In the genomic region with DNA sequence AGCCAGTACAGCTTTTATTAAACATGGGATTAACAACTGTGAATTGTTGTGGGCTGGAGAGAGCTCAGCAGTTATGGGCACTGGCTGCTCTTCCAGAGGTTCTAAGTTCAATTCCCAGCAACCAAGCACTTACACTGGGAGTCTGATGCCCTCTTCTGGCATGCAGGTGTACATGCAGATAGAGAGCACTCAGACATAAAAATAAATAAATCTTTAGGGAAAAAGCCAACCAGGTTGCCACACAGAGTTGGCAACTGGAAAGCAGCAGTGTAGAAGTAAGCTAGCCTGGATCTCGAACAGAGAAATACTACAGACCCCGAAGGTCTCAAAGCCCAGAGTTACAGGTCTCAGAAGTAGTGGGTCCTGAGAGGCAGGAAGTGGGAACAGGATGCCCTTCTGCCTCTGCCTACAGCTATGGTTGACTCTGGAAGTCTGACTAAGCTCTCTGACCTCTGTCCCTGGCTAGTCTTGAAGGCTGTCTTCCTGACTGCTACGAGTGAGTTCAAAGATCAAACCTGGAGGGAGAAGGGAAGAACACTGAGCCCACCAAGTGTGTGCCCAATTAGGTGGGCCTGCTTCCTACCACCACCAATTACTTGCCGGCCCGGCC, we compare ENCODE assay signal across 8 mouse cellular contexts. TPM values are rescaled to one million over a fixed set of nuclear protein-coding genes. Genes with fewer than 3 reads are reported as not detected.
DNase-seq lines count a peak whose midpoint lies in the region; ATAC-seq and TF ChIP-seq lines count a peak whose summit lies in the region.

No protein-coding gene starts in this region.

- H3K4me1 ChIP-seq in hindbrain, embryonic 11.5 days (replicated peaks; ENCODE audit: control insufficient read depth, insufficient read depth, low read length) = no peaks in the 10 kb centered on the region
- peaks cover 13% of the 10 kb centered on the region for H3K4me1 ChIP-seq in hindbrain, embryonic 12.5 days
- peaks cover 20% of the 10 kb centered on the region for H3K4me1 ChIP-seq in E14TG2a.4 (replicated peaks; ENCODE audit: low read depth, low read length)
- no peaks in the 10 kb centered on the region; the same call in 1 of the 2 replicates for H3K4me1 ChIP-seq in bone marrow, adult 2 months (ENCODE audit: control insufficient read depth, insufficient read depth, low read length)
- H3K4me1 ChIP-seq in stomach, postnatal 0 days (replicated peaks; ENCODE audit: control insufficient read depth, insufficient read depth) = no peaks in the 10 kb centered on the region

- TF ChIP-seq EP300 in stomach, postnatal 0 days (optimal IDR thresholded peaks at IDR 0.05) = no peak

- H3K4me2 ChIP-seq in hindbrain, embryonic 11.5 days (replicated peaks; ENCODE audit: low read depth, low read length) = no peak overlapping the region
- H3K4me2 ChIP-seq in hindbrain, embryonic 12.5 days (replicated peaks) = no peak overlapping the region
- no peak overlapping the region for H3K4me2 ChIP-seq in stomach, postnatal 0 days (replicated peaks; ENCODE audit: low read depth)

- intact Hi-C loops in gastrocnemius, postnatal 36 days (cut with DNase I) = loop anchor here (5.0 kb wide), 1 partner anchor 99 kb away; the partner anchor contains the start of gene Ubn2

- H3K4me3 ChIP-seq in hindbrain, embryonic 11.5 days (ENCODE audit: low read depth, low read length) = no peak overlapping the region
- no peak overlapping the region for H3K4me3 ChIP-seq in hindbrain, embryonic 12.5 days
- no peak overlapping the region for H3K4me3 ChIP-seq in E14TG2a.4 (replicated peaks; ENCODE audit: low read length)
- H3K4me3 ChIP-seq in bone marrow, adult 2 months (replicated peaks; ENCODE audit: control insufficient read depth, low read depth, low read length) = no peak overlapping the region
- no peak overlapping the region for H3K4me3 ChIP-seq in stomach, postnatal 0 days (ENCODE audit: low read depth, low read length)

- no peaks in the 10 kb centered on the region for H3K36me3 ChIP-seq in hindbrain, embryonic 11.5 days (ENCODE audit: control insufficient read depth, insufficient read depth, low read length)
- no peaks in the 10 kb centered on the region for H3K36me3 ChIP-seq in hindbrain, embryonic 12.5 days
- H3K36me3 ChIP-seq in E14TG2a.4 (ENCODE audit: insufficient read depth, low read length) = no peaks in the 10 kb centered on the region
- H3K36me3 ChIP-seq in stomach, postnatal 0 days (ENCODE audit: control insufficient read depth, insufficient read depth, low read length) = no peaks in the 10 kb centered on the region

- 69% methylated on average over 5 of the region's 5 CpGs for WGBS in hindbrain, embryonic 11.5 days
- 62% methylated on average over 5 of the region's 5 CpGs for WGBS in hindbrain, embryonic 12.5 days
- 36% methylated on average over 5 of the region's 5 CpGs for WGBS in bone marrow, adult 2 months
- 60% methylated on average over 5 of the region's 5 CpGs for WGBS in stomach, postnatal 0 days

- DNase-seq in hindbrain, embryonic 11.5 days (ENCODE audit: low spot score) = peak; percentile 28
- peak; percentile 53 for DNase-seq in kidney, postnatal 14 days
- DNase-seq in stomach, postnatal 0 days (ENCODE audit: low spot score) = peak; percentile 42
- DNase-seq in left cerebral cortex, adult 9 months (ENCODE audit: low spot score in 2 of 2) = no peak
- no peak for DNase-seq in gastrocnemius, postnatal 36 days

- no peak for ATAC-seq in hindbrain, embryonic 11.5 days (ENCODE audit: low FRiP score)
- ATAC-seq in hindbrain, embryonic 12.5 days (ENCODE audit: low FRiP score) = no peak
- ATAC-seq in stomach, postnatal 0 days (ENCODE audit: low FRiP score, low TSS enrichment) = no peak

- TF ChIP-seq POLR2A in bone marrow, adult 2 months (IDR thresholded peaks at IDR 0.05; ENCODE audit: borderline replicate concordance, control insufficient read depth, low read depth, low read length) = no peak

- TF ChIP-seq CTCF in E14TG2a.4 (conservative IDR thresholded peaks at IDR 0.05; ENCODE audit: low read length) = peak; percentile 67
- 0 out of 2 replicates have a peak, but pooled peaks have one; percentile 29 for TF ChIP-seq CTCF in bone marrow, adult 2 months (IDR thresholded peaks at IDR 0.05; ENCODE audit: control insufficient read depth, insufficient read depth, low read length)
- TF ChIP-seq CTCF in stomach, postnatal 0 days (IDR thresholded peaks at IDR 0.05; ENCODE audit: low read depth) = peak; percentile 81

- H3K9me3 ChIP-seq in hindbrain, embryonic 11.5 days (ENCODE audit: control insufficient read depth, low read length) = no peaks in the 10 kb centered on the region
- H3K9me3 ChIP-seq in hindbrain, embryonic 12.5 days (replicated peaks) = no peaks in the 10 kb centered on the region
- no peaks in the 10 kb centered on the region for H3K9me3 ChIP-seq in E14TG2a.4 (ENCODE audit: low read length)
- no peaks in the 10 kb centered on the region for H3K9me3 ChIP-seq in stomach, postnatal 0 days (ENCODE audit: control insufficient read depth, low read length)

- H3K27ac ChIP-seq in hindbrain, embryonic 11.5 days (ENCODE audit: low read depth, low read length) = no peak overlapping the region
- no peak overlapping the region for H3K27ac ChIP-seq in hindbrain, embryonic 12.5 days
- 0 out of 2 replicates have a peak overlapping the region, but pooled peaks have one; percentile 34 for H3K27ac ChIP-seq in bone marrow, adult 2 months (ENCODE audit: control insufficient read depth, insufficient read depth, low read depth, low read length, poor library complexity)
- no peak overlapping the region for H3K27ac ChIP-seq in stomach, postnatal 0 days (replicated peaks)

- H3K9ac ChIP-seq in hindbrain, embryonic 11.5 days (ENCODE audit: low read depth, low read length) = no peak overlapping the region
- no peak overlapping the region for H3K9ac ChIP-seq in hindbrain, embryonic 12.5 days
- H3K9ac ChIP-seq in stomach, postnatal 0 days (ENCODE audit: low read length) = no peak overlapping the region

- H3K27me3 ChIP-seq in hindbrain, embryonic 11.5 days (ENCODE audit: control insufficient read depth, insufficient read depth, low read length) = no peaks in the 10 kb centered on the region
- H3K27me3 ChIP-seq in hindbrain, embryonic 12.5 days = no peaks in the 10 kb centered on the region
- 0 out of 2 replicates have a peak, but pooled peaks cover under 1% of the 10 kb centered on the region for H3K27me3 ChIP-seq in E14TG2a.4 (ENCODE audit: insufficient read depth, low read length)
- no peaks in the 10 kb centered on the region for H3K27me3 ChIP-seq in stomach, postnatal 0 days (ENCODE audit: control insufficient read depth, insufficient read depth, low read length)

RNA-seq across cellular contexts. Expression of gene Fmc1, which starts 2.0 kb away (rescaled TPM):
- 118 and 124 TPM in 2 replicates for polyA plus RNA-seq in hindbrain, embryonic 11.5 days (2014; fragmentation: Nextera tagmentation; extraction: Ambion mirVana)
- polyA plus RNA-seq in hindbrain, embryonic 12.5 days (2016; fragmentation: Nextera tagmentation; extraction: Ambion mirVana) = 100 and 122 TPM in 2 replicates
- polyA plus RNA-seq in bone marrow, adult 2 months (2011; ENCODE audit: insufficient read depth, insufficient read length, low replicate concordance, missing spikeins) = 22.7 and 28.7 TPM in 2 replicates
- 157 and 166 TPM in 2 replicates for polyA plus RNA-seq in stomach, postnatal 0 days (2015; fragmentation: Nextera tagmentation; extraction: Ambion mirVana)
- 100 to 1,000 TPM; 120 to 165 TPM for total RNA-seq in gastrocnemius, postnatal 36 days (2021)

RNA-seq across cellular contexts. Expression of gene Luc7l2, which starts 19.8 kb away (rescaled TPM):
- polyA plus RNA-seq in hindbrain, embryonic 11.5 days (2014; fragmentation: Nextera tagmentation; extraction: Ambion mirVana) = 38.0 and 52.6 TPM in 2 replicates
- polyA plus RNA-seq in hindbrain, embryonic 12.5 days (2016; fragmentation: Nextera tagmentation; extraction: Ambion mirVana) = 48.6 and 49.3 TPM in 2 replicates
- polyA plus RNA-seq in bone marrow, adult 2 months (2011; ENCODE audit: insufficient read depth, insufficient read length, low replicate concordance, missing spikeins) = 164 and 190 TPM in 2 replicates
- polyA plus RNA-seq in stomach, postnatal 0 days (2015; fragmentation: Nextera tagmentation; extraction: Ambion mirVana) = 19.2 and 24.2 TPM in 2 replicates
- total RNA-seq in gastrocnemius, postnatal 36 days (2021) = 100 to 1,000 TPM in 1 of 2 experiments, 10 to 100 TPM in 1; 93.4 to 113 TPM

Comparison
In these comparisons a context has a peak if more than half of its experiments do, and no peak if none do; other contexts are left out.
1. DNase-seq: peak in hindbrain, embryonic 11.5 days (single experiment), kidney, postnatal 14 days (single experiment) and stomach, postnatal 0 days (single experiment); none in left cerebral cortex, adult 9 months (0 of 2) and gastrocnemius, postnatal 36 days (0 of 2).
2. CTCF ChIP-seq: peak in every context shown above with its lines; median percentile 81 in stomach, postnatal 0 days; 67 in E14TG2a.4; 29 in bone marrow, adult 2 months.